Mouse (Mus musculus) heart, embryonic 13.5 days (tissue): ENCODE data around the gene Tmem86b. TPM values are rescaled to one million over a fixed set of nuclear protein-coding genes. Genes with fewer than 3 reads are reported as not detected.

Experiments
- ATAC-seq: fragments of 200-750 bp; cut with Nextera tagmentation; 2 replicates; pipeline ENCODE4 v1.8.0; 2017; ENCODE audit warnings: moderate TSS enrichment; ENCODE audit not compliant: insufficient number of reproducible peaks, low FRiP score, low TSS enrichment; ENCODE audit errors: extremely low read depth
- H3K27ac ChIP-seq: fragments of 300-500 bp; sonication (generic); replicated peaks from 2 replicates; pipeline ENCODE4 v1.5.1; 2015; ENCODE audit warnings: moderate library complexity, mild to moderate bottlenecking, inconsistent platforms
- H3K27me3 ChIP-seq: fragments of 300-500 bp; sonication (generic); replicated peaks from 2 replicates; pipeline ENCODE4 v1.6.1; 2015; ENCODE audit warnings: mild to moderate bottlenecking, inconsistent platforms
- H3K36me3 ChIP-seq: fragments of 300-500 bp; sonication (generic); 2 replicates; pipeline ENCODE4 v1.6.1; 2015; ENCODE audit warnings: mild to moderate bottlenecking, inconsistent platforms
- H3K4me1 ChIP-seq: fragments of 300-500 bp; sonication (generic); 2 replicates; pipeline ENCODE4 v1.6.1; 2015; ENCODE audit warnings: inconsistent platforms
- H3K4me2 ChIP-seq: fragments of 300-500 bp; sonication (generic); 2 replicates; pipeline ENCODE4 v1.6.1; 2015; ENCODE audit warnings: inconsistent platforms, mild to moderate bottlenecking, moderate library complexity
- H3K4me3 ChIP-seq: fragments of 300-500 bp; sonication (generic); 2 replicates; pipeline ENCODE4 v1.5.1; 2015; ENCODE audit warnings: moderate library complexity, mild to moderate bottlenecking, inconsistent platforms
- H3K9ac ChIP-seq: fragments of 300-500 bp; sonication (generic); 2 replicates; pipeline ENCODE4 v1.6.1; 2015; ENCODE audit warnings: inconsistent platforms, mild to moderate bottlenecking, moderate library complexity
- H3K9me3 ChIP-seq: fragments of 300-500 bp; sonication (generic); 2 replicates; pipeline ENCODE4 v1.6.1; 2016; ENCODE audit warnings: inconsistent platforms
- WGBS: fragments of 180-500 bp; shearing (Covaris S2); methylation state at CpG from one replicate; pipeline ENCODE4 v1.1.7; 2015; ENCODE audit warnings: mixed read lengths; 5-methylcytosine and 5-hydroxymethylcytosine counted together
- polyA plus RNA-seq: library from polyadenylated mRNA; unstranded; fragments of >200 nt; fragmentation: Nextera tagmentation; extraction: Ambion mirVana; gene quantifications from 2 replicates; pipeline ENCODE4 v1.2.1, GENCODE M21; 2015

Gene Tmem86b
- 2.4 TPM in 2 replicates for polyA plus RNA-seq

DNA sequence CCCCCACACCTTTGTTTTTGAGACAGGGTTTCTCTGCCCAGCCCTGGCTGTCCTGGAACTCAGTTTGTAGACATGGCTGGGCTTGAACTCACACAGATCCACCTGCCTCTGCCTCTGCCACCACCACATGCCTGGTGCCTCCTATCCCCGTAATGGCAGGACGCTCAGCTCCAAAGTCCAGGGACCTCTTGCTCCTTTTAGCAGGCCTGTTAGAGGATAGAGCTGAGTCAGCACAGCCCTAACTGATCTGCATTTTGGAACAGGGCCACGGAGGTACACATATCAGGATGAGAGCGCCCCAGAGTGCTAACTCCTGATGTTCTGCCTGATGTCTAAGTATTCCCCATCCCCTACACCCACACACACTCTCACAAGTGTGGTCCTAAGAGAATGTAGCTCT, at the start of gene Tmem86b:
Tmem86b (minus strand) TSS at position 392 of the 400 bp plus-strand sequence.
- WGBS = 72% methylated on average over 4 of the region's 4 CpGs
- H3K4me2 ChIP-seq = peak within 1 kb of the TSS; percentile 55; the same call in 1 of the 2 replicates
- H3K4me3 ChIP-seq = no peak within 1 kb of the TSS
- no peaks in the 10 kb centered on the region for H3K4me1 ChIP-seq
- H3K9ac ChIP-seq = no peak within 1 kb of the TSS
- H3K36me3 ChIP-seq = peaks cover 76% of the 10 kb centered on the region
- peak; percentile 15; the same call in 1 of the 2 replicates for ATAC-seq
- H3K9me3 ChIP-seq = no peaks in the 10 kb centered on the region
- H3K27ac ChIP-seq = 0 out of 2 replicates have a peak within 1 kb of the TSS, but pooled peaks have one; percentile 36
- H3K27me3 ChIP-seq = no peaks in the 10 kb centered on the region

DNA sequence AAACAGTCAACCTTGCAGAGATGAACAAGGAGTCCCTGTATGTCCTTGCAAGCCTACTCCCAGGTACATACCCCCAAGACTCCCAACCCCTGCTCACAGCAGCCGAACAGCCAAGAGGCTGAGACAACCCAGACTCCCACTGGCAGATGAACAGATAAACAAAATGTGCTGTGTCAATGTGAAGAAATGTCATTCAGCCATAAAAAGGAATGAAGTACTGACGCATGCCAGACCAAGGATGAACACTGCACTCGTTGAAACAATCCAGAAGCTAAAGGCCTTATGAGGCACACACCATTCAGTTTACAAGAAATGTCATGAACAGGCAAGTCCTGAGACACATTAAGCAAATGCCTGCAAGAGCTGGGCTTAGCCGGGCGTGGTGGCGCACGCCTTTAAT, 44.0 kb upstream of the Tmem86b start:
- H3K27me3 ChIP-seq = no peaks in the 10 kb centered on the region
- H3K4me2 ChIP-seq = no peak overlapping the region
- no peak overlapping the region for H3K9ac ChIP-seq
- no peak overlapping the region for H3K27ac ChIP-seq
- peaks cover 7% of the 10 kb centered on the region; the same call in 1 of the 2 replicates for H3K4me1 ChIP-seq
- H3K9me3 ChIP-seq = no peaks in the 10 kb centered on the region
- H3K4me3 ChIP-seq = no peak overlapping the region
- 75% methylated on average over 7 of the region's 7 CpGs for WGBS
- H3K36me3 ChIP-seq = peaks cover 83% of the 10 kb centered on the region
- no peak for ATAC-seq

GRCm38 (mm10) chr7:4674114-4674731, 43.0 kb upstream of the Tmem86b start:
- Histone ChIP-seq H3K4me2 (no peak overlapping the region), H3K9me3 (no peaks in the 10 kb centered on the region), H3K36me3 (peaks cover 82% of the 10 kb centered on the region), H3K4me1 (peaks cover 7% of the 10 kb centered on the region; the same call in 1 of the 2 replicates), H3K27me3 (no peaks in the 10 kb centered on the region), H3K9ac (no peak overlapping the region), H3K27ac (no peak overlapping the region), H3K4me3 (no peak overlapping the region)
- 87% methylated on average over 12 of the region's 12 CpGs for WGBS
- ATAC-seq = no peak

DNA sequence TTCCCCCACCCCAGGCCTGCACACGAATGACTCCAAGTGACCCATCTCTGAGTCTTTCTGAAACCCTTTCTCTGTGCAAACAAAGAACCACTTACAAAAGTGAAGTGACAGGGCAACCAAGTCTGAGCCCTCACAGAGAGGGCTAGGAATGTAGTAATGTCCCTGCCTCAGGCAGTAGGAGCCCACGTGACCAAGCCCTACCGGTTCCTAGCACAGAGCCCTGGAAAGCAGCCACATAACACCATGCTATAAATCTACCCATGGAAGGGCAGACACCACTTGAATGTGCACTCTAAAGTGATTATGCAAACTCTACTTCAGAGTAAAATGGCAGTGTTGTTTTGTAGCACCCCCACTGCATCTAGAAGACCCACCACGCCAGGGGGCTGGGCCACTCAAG, 40.7 kb upstream of the Tmem86b start:
- H3K27ac ChIP-seq = peak overlapping the region; percentile 45; the same call in 1 of the 2 replicates
- ATAC-seq = no peak
- WGBS = 72% methylated on average over 4 of the region's 4 CpGs

DNA sequence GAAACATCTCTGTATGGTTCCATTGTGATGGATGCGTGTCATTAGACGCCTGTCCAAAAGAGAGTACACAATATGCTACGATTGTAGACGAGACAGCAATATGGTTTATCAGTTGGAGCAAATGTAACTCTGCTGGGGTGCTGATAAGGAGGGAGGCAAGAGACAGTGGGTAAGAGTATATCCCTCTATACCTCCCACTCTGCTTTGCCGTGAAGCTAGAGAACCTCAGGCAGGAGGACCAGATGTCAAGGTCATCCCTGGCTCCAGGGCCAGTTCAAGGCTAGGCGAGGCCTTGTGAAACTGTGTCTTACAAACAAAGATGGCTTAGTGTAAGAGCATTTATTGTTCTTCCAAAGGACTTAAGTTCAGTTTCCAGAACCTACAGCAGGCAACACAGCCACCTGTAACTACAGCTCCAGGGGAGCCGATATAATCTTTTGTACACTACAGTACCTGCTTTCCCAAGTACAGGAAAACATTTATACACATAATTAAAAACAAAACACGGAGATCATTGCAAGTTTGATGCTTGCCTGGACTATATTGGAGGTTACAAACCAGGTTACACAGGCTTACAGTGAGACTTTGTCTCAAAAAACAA, 39.5 kb upstream of the Tmem86b start:
- Histone ChIP-seq H3K36me3 (peaks cover 89% of the 10 kb centered on the region), H3K4me1 (peaks cover 7% of the 10 kb centered on the region; the same call in 1 of the 2 replicates), H3K4me3 (no peak overlapping the region), H3K9ac (no peak overlapping the region), H3K27ac (no peak overlapping the region), H3K4me2 (no peak overlapping the region), H3K27me3 (no peaks in the 10 kb centered on the region), H3K9me3 (no peaks in the 10 kb centered on the region)
- ATAC-seq = no peak
- 83% methylated on average over 8 of the region's 8 CpGs for WGBS

More for the DNA sequence above, 40.7 kb upstream of the Tmem86b start:
- Histone ChIP-seq H3K9me3 (no peaks in the 10 kb centered on the region), H3K27me3 (no peaks in the 10 kb centered on the region), H3K9ac (no peak overlapping the region), H3K4me2 (no peak overlapping the region), H3K4me3 (no peak overlapping the region), H3K36me3 (peaks cover 87% of the 10 kb centered on the region), H3K4me1 (peaks cover 7% of the 10 kb centered on the region; the same call in 1 of the 2 replicates)

DNA sequence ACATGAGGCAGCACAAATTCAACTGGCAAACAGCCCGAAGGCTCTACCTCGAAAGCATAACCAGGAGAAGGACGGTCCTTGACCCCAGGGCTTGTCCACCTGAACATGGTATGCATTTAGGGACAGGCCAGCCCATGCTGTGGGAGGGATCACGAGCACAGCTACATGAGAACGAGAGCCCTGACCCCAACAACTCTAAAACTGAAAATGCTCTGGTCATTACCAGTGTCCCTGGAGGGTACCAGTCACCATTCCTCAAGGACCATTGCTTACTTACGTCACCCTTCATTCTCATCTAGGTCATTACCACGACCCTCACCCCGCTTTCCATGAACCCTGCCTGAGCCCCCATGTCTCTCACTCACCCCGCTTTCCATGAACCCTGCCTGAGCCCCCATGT, 37.9 kb upstream of the Tmem86b start:
- no peak for ATAC-seq
- Histone ChIP-seq H3K9me3 (no peaks in the 10 kb centered on the region), H3K27me3 (no peaks in the 10 kb centered on the region), H3K4me1 (peaks cover 7% of the 10 kb centered on the region; the same call in 1 of the 2 replicates), H3K27ac (no peak overlapping the region), H3K9ac (no peak overlapping the region), H3K4me3 (no peak overlapping the region), H3K36me3 (peaks cover 82% of the 10 kb centered on the region), H3K4me2 (no peak overlapping the region)
- WGBS = 94% methylated on average over 9 of the region's 9 CpGs

- H3K36me3 ChIP-seq = peaks cover 82% of the 10 kb centered on the region
- no peak for ATAC-seq
Measured at GRCm38 (mm10) chr7:4668506-4668905, 37.3 kb upstream of the Tmem86b start.

GRCm38 (mm10) chr7:4666871-4667270, 35.6 kb upstream of the Tmem86b start:
- H3K27me3 ChIP-seq = no peaks in the 10 kb centered on the region
- H3K4me2 ChIP-seq = no peak overlapping the region
- H3K9me3 ChIP-seq = no peaks in the 10 kb centered on the region
- H3K27ac ChIP-seq = no peak overlapping the region
- ATAC-seq = no peak
- WGBS = 90% methylated on average over 5 of the region's 5 CpGs
- H3K4me1 ChIP-seq = peaks cover 3% of the 10 kb centered on the region; the same call in 1 of the 2 replicates
- H3K9ac ChIP-seq = no peak overlapping the region
- peaks cover 84% of the 10 kb centered on the region for H3K36me3 ChIP-seq
- H3K4me3 ChIP-seq = no peak overlapping the region

More at GRCm38 (mm10) chr7:4668506-4668905, 37.3 kb upstream of the Tmem86b start:
- 88% methylated on average over 8 of the region's 8 CpGs for WGBS
- Histone ChIP-seq H3K9me3 (no peaks in the 10 kb centered on the region), H3K9ac (no peak overlapping the region), H3K27ac (no peak overlapping the region), H3K4me2 (no peak overlapping the region), H3K27me3 (no peaks in the 10 kb centered on the region), H3K4me1 (peaks cover 7% of the 10 kb centered on the region; the same call in 1 of the 2 replicates), H3K4me3 (no peak overlapping the region)

DNA sequence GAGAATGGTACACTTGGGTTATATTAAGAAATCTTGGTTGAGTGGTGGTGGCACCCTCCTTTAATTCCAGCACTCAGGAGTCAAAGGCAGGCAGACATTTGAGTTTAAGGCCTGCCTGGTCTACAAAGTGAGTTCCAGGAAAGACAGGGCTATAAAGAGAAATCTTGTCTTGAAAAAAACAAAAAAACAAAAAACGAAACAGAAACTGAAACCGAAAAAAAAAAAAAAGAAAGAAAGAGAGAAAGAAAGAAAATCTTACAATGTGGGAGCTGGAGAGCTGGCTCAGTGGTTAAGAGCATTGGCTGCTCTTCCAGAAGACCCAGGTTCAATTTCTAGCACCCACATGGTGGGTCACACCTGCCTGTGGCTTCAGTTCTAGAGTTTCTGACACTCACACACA, 32.5 kb upstream of the Tmem86b start:
- 83% methylated on average over 2 of the region's 2 CpGs for WGBS
- Histone ChIP-seq H3K4me3 (no peak overlapping the region), H3K36me3 (peaks cover 64% of the 10 kb centered on the region), H3K4me2 (no peak overlapping the region), H3K9ac (no peak overlapping the region), H3K27me3 (no peaks in the 10 kb centered on the region), H3K9me3 (no peaks in the 10 kb centered on the region), H3K4me1 (peaks cover 12% of the 10 kb centered on the region), H3K27ac (no peak overlapping the region)
- no peak for ATAC-seq

DNA sequence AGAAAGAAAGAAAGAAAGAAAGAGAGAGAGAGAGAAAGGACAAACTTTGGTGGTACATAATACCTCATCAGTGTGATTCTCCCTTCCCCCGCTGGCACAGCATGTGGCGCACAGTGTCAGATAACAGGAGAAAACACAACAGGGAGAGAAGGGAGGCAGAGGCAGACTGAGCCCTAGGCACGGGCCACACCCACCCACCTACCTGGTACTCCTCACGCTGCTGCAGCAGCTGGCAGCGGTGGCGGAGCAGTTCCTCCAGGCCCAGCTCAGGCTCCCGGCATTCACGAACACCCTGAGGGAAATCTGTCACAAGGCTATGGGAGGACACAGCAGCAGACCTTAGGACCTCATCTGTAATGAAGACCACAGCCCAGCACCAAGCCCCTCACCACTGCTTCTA, 32.0 kb upstream of the Tmem86b start:
- Histone ChIP-seq H3K36me3 (peaks cover 59% of the 10 kb centered on the region), H3K9ac (no peak overlapping the region), H3K4me1 (peaks cover 12% of the 10 kb centered on the region), H3K9me3 (no peaks in the 10 kb centered on the region), H3K4me2 (no peak overlapping the region), H3K27ac (no peak overlapping the region), H3K27me3 (no peaks in the 10 kb centered on the region), H3K4me3 (no peak overlapping the region)
- WGBS = 62% methylated on average over 8 of the region's 8 CpGs
- no peak for ATAC-seq

DNA sequence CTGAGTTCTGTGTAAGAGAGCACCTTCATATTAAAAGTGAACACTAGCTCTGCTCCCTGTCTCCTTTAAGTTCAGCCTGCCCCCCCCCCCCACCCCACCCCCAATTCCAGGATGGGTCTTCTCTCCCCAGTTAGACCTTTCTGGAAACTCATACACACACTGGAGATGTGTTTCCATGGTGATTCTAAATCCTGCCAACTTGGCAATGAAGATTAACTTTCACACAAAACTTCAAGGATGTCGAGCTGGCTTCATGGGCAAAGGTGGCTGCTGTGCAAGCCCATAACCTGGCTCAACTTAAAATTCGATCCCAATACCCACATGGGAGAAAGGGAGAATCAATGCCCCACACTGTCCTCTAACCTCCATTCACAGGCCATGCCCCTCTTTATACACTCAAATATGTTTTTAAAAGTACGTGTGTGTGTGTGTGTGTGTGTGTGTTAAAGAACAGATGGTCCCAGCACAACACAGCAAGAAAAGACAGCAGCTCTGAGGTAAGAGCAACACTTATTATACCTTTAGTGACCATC, 28.8 kb upstream of the Tmem86b start:
- Histone ChIP-seq H3K4me2 (peak overlapping the region; percentile 98), H3K27ac (peak overlapping the region; percentile 98), H3K4me3 (peak overlapping the region; percentile 94), H3K9me3 (no peaks in the 10 kb centered on the region), H3K27me3 (no peaks in the 10 kb centered on the region), H3K4me1 (peaks cover 43% of the 10 kb centered on the region), H3K9ac (peak overlapping the region; percentile 99), H3K36me3 (peaks cover 35% of the 10 kb centered on the region)
- no peak for ATAC-seq
- WGBS = 68% methylated on average over 3 of the region's 3 CpGs
